26 mouse cellular contexts compared by ENCODE assay signal in genomic region chr12:10062006-10062514, GRCm38 (mm10).
DNase-seq lines count a peak whose midpoint lies in the region; ATAC-seq lines count a peak whose summit lies in the region.
"Had no signal": no experiment of that assay in that cellular context is flagged by ENCODE, and none has a peak within 500 bp of the region (broad histone marks: within the 10 kb centered on the region; RNA-seq: fewer than 3 reads in every experiment).

No protein-coding gene starts in this region.

- H3K4me2 ChIP-seq in hindbrain, embryonic 14.5 days (replicated peaks), result no peak overlapping the region
- no peak overlapping the region for H3K4me2 ChIP-seq in neural tube, embryonic 15.5 days
- H3K4me2 ChIP-seq: embryonic facial prominence, embryonic 15.5 days; heart, embryonic 13.5 days; hindbrain, embryonic 12.5 days had no signal

- H3K9me3 ChIP-seq in hindbrain, embryonic 10.5 days, result no peaks in the 10 kb centered on the region
- no peaks in the 10 kb centered on the region for H3K9me3 ChIP-seq in hindbrain, embryonic 14.5 days (ENCODE audit: control insufficient read depth, low read length)
- H3K9me3 ChIP-seq in neural tube, embryonic 15.5 days (replicated peaks), result no peaks in the 10 kb centered on the region
- H3K9me3 ChIP-seq: embryonic facial prominence, embryonic 15.5 days; heart, embryonic 13.5 days; hindbrain, embryonic 12.5 days; midbrain, embryonic 10.5 days had no signal

- no peak overlapping the region for H3K27ac ChIP-seq in hindbrain, embryonic 10.5 days
- no peak overlapping the region for H3K27ac ChIP-seq in hindbrain, embryonic 14.5 days
- no peak overlapping the region for H3K27ac ChIP-seq in neural tube, embryonic 15.5 days (replicated peaks)
- H3K27ac ChIP-seq: embryonic facial prominence, embryonic 15.5 days; heart, adult 2 months; heart, embryonic 13.5 days; hindbrain, embryonic 12.5 days; kidney, postnatal 0 days; layer of hippocampus, adult 2 months; midbrain, embryonic 10.5 days had no signal

- H3K27me3 ChIP-seq in hindbrain, embryonic 10.5 days (ENCODE audit: insufficient read depth, poor library complexity, severe bottlenecking), result no peaks in the 10 kb centered on the region
- no peaks in the 10 kb centered on the region for H3K27me3 ChIP-seq in hindbrain, embryonic 14.5 days (ENCODE audit: control insufficient read depth, insufficient read depth, low read length)
- no peaks in the 10 kb centered on the region for H3K27me3 ChIP-seq in neural tube, embryonic 15.5 days (replicated peaks)
- H3K27me3 ChIP-seq: embryonic facial prominence, embryonic 15.5 days; heart, embryonic 13.5 days; hindbrain, embryonic 12.5 days had no signal

- H3K36me3 ChIP-seq in hindbrain, embryonic 10.5 days, result no peaks in the 10 kb centered on the region
- H3K36me3 ChIP-seq in hindbrain, embryonic 14.5 days (replicated peaks; ENCODE audit: control insufficient read depth, insufficient read depth), result no peaks in the 10 kb centered on the region
- no peaks in the 10 kb centered on the region for H3K36me3 ChIP-seq in neural tube, embryonic 15.5 days
- H3K36me3 ChIP-seq: embryonic facial prominence, embryonic 15.5 days; heart, embryonic 13.5 days; hindbrain, embryonic 12.5 days; midbrain, embryonic 10.5 days had no signal

- 47% methylated on average over 1 of the region's 1 CpGs for WGBS in hindbrain, embryonic 10.5 days
- 57% methylated on average over 1 of the region's 1 CpGs for WGBS in hindbrain, embryonic 14.5 days
- WGBS in neural tube, embryonic 15.5 days, result 39% methylated on average over 1 of the region's 1 CpGs

- no peak overlapping the region for H3K9ac ChIP-seq in hindbrain, embryonic 14.5 days
- no peak overlapping the region for H3K9ac ChIP-seq in neural tube, embryonic 15.5 days (replicated peaks)
- H3K9ac ChIP-seq: embryonic facial prominence, embryonic 15.5 days; heart, embryonic 13.5 days; hindbrain, embryonic 12.5 days had no signal

- H3K4me3 ChIP-seq in hindbrain, embryonic 10.5 days, result no peak overlapping the region
- H3K4me3 ChIP-seq in hindbrain, embryonic 14.5 days (replicated peaks; ENCODE audit: low read length), result no peak overlapping the region
- no peak overlapping the region for H3K4me3 ChIP-seq in neural tube, embryonic 15.5 days (replicated peaks)
- H3K4me3 ChIP-seq: embryonic facial prominence, embryonic 15.5 days; heart, adult 2 months; heart, embryonic 13.5 days; hindbrain, embryonic 12.5 days; layer of hippocampus, adult 2 months; midbrain, embryonic 10.5 days had no signal

- peak; percentile 2 for DNase-seq in hindbrain, embryonic 10.5 days (ENCODE audit: low spot score)
- DNase-seq in hindbrain, embryonic 14.5 days (ENCODE audit: low spot score), result no peak
- peak; percentile 20 for DNase-seq in neural tube, embryonic 10.5 days (ENCODE audit: extremely low spot score, low spot score)
- peak; percentile 73 for DNase-seq in forelimb bud, embryonic 11.5 days (ENCODE audit: low read depth, low spot score)
- DNase-seq in mesoderm, embryonic 11.5 days (ENCODE audit: low read depth, low spot score), result peak; percentile 71
- DNase-seq in spleen, adult 12 weeks (ENCODE audit: low spot score), result no peak
- DNase-seq in spleen, postnatal 10 days (ENCODE audit: low spot score in 2 of 2), result no peak
- DNase-seq: adrenal gland, postnatal 25 days; cerebellum, adult 8-10 months; cerebellum, postnatal 36 days; gastrocnemius, postnatal 14 days; heart, adult 2 months; heart, postnatal 14 days; liver; lung, postnatal 4 days; thymus, postnatal 14 days had no signal

- no peaks in the 10 kb centered on the region for H3K4me1 ChIP-seq in hindbrain, embryonic 10.5 days (replicated peaks)
- no peaks in the 10 kb centered on the region for H3K4me1 ChIP-seq in hindbrain, embryonic 14.5 days (replicated peaks; ENCODE audit: control insufficient read depth, insufficient read depth, low read length)
- no peaks in the 10 kb centered on the region for H3K4me1 ChIP-seq in neural tube, embryonic 15.5 days
- H3K4me1 ChIP-seq: embryonic facial prominence, embryonic 15.5 days; heart, embryonic 13.5 days; hindbrain, embryonic 12.5 days; midbrain, embryonic 10.5 days had no signal

- no peak for ATAC-seq in hindbrain, embryonic 14.5 days (ENCODE audit: low FRiP score)
- ATAC-seq in neural tube, embryonic 15.5 days (ENCODE audit: low FRiP score), result no peak
- ATAC-seq: forebrain, embryonic 14.5 days; inflammation-experienced regulatory T-cells, adult 6 months; midbrain, embryonic 16.5 days had no signal

Comparison
In these comparisons a context has a peak if more than half of its experiments do, and no peak if none do; other contexts are left out.
1. DNase-seq: peak in hindbrain, embryonic 10.5 days (single experiment), neural tube, embryonic 10.5 days (single experiment), forelimb bud, embryonic 11.5 days (single experiment) and mesoderm, embryonic 11.5 days (single experiment); none in hindbrain, embryonic 14.5 days (single experiment), spleen, adult 12 weeks (single experiment) and spleen, postnatal 10 days (0 of 2).